Mouse (Mus musculus): ENCODE measurements around the gene Tomm7.
"Not testable (repeated sequence)": the region's sequence is repeated elsewhere in the genome, so short reads cannot be mapped to it uniquely, and the experiment has no call there.

DNA sequence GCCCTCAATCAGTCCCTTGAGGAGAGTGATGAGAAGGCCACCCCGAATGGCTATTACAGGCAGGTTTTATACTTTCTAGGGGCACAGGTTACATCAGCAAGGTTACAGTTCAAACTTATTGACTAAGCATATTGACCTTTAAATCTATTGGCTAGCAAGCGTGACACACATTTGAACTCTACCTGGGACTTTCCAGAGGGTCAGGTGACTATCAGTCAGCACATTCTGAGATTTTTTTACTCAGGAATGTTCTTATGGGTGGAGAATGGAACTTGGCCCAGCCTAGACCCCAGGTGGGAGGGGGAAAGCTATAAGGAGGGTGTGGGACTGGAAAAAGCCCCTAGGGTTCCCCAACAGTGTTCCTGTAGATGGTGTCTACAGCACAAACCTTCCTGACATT, 27.4 kb upstream of the Tomm7 start:
- not testable (repeated sequence) for TF ChIP-seq GATA1, TAL1 (IDR thresholded peaks at IDR 0.05; ENCODE audit: low read length)

All from erythroblast, embryonic 14.5 days (primary cell).